Mouse (Mus musculus) heart, postnatal 0 days (tissue): ENCODE measurements around the gene Syt1. TPM values are rescaled to one million over a fixed set of nuclear protein-coding genes. Genes with fewer than 3 reads are reported as not detected.

Experiments
- ATAC-seq: fragments of 200-750 bp; cut with Nextera tagmentation; 2 replicates; pipeline ENCODE4 v1.8.0; 2017; ENCODE audit warnings: low read depth, moderate number of reproducible peaks, moderate library complexity; ENCODE audit not compliant: insufficient read depth
- DNase-seq: peaks from one replicate; pipeline ENCODE4 v3.0.0-alpha.2; 2016; ENCODE audit warnings: low spot score
- H3K27ac ChIP-seq: fragments of 300-500 bp; sonication (generic); 2 replicates; pipeline ENCODE4 v1.5.1; 2014; ENCODE audit warnings: low read depth, mild to moderate bottlenecking
- H3K27me3 ChIP-seq: fragments of 300-500 bp; sonication (generic); 2 replicates; pipeline ENCODE4 v1.6.1; 2014; ENCODE audit warnings: low read length, mixed read lengths; ENCODE audit not compliant: control insufficient read depth, insufficient read depth
- H3K36me3 ChIP-seq: fragments of 300-500 bp; sonication (generic); replicated peaks from 2 replicates; pipeline ENCODE4 v1.6.1; 2014; ENCODE audit warnings: low read length, mixed read lengths; ENCODE audit not compliant: control insufficient read depth, insufficient read depth
- H3K4me1 ChIP-seq: fragments of 300-500 bp; sonication (generic); 2 replicates; pipeline ENCODE4 v1.6.1; 2014; ENCODE audit warnings: antibody characterized with exemption; ENCODE audit not compliant: control insufficient read depth, insufficient read depth
- H3K4me2 ChIP-seq: fragments of 300-500 bp; sonication (generic); 2 replicates; pipeline ENCODE4 v1.6.1; 2014; ENCODE audit warnings: low read depth, mild to moderate bottlenecking, low read length, moderate library complexity
- H3K4me3 ChIP-seq: fragments of 300-500 bp; sonication (generic); 2 replicates; pipeline ENCODE4 v1.5.1; 2014; ENCODE audit warnings: low read depth, low read length
- H3K9ac ChIP-seq: fragments of 300-500 bp; sonication (generic); replicated peaks from 2 replicates; pipeline ENCODE4 v1.6.1; 2014; ENCODE audit warnings: low read depth, low read length, mixed read lengths
- H3K9me3 ChIP-seq: fragments of 300-500 bp; sonication (generic); replicated peaks from 2 replicates; pipeline ENCODE4 v1.6.1; 2016; ENCODE audit warnings: low read length; ENCODE audit not compliant: control insufficient read depth
- CTCF ChIP-seq: IDR thresholded peaks from 2 replicates; pipeline ENCODE4 v1.5.1; 2016; ENCODE audit warnings: antibody characterized with exemption, control low read depth, low read depth
- EP300 ChIP-seq: IDR thresholded peaks from 2 replicates; pipeline ENCODE4 v1.6.1; 2016; ENCODE audit warnings: antibody characterized with exemption, low read depth
- WGBS: fragments of 180-500 bp; shearing (Covaris S2); extraction: QIAGEN DNeasy Blood & Tissue Kit; methylation state at CpG from one replicate; pipeline ENCODE4 v1.1.7; 2014; 5-methylcytosine and 5-hydroxymethylcytosine counted together
- polyA plus RNA-seq: library from polyadenylated mRNA; unstranded; fragments of >200 nt; fragmentation: Nextera tagmentation; extraction: Ambion mirVana; gene quantifications from 2 replicates; pipeline ENCODE4 v1.2.1, GENCODE M21; 2015
- total RNA-seq: library from RNA; depleted of rRNA; stranded (reverse); fragments of >200 nt; gene quantifications from 2 replicates; pipeline ENCODE4 v1.2.3, GENCODE M21; 2014; ENCODE audit warnings: low replicate concordance

Gene Syt1
- total and polyA plus RNA-seq, 2 experiments from 2014 or later, result 0.08 TPM; not detected in 1

- H3K27ac ChIP-seq, result no peak overlapping the region
- ATAC-seq, result no peak
- no peaks in the 10 kb centered on the region for H3K36me3 ChIP-seq
- TF ChIP-seq EP300, result no peak
- no peaks in the 10 kb centered on the region for H3K4me1 ChIP-seq
- H3K27me3 ChIP-seq, result no peaks in the 10 kb centered on the region
- 55% methylated on average over 4 of the region's 4 CpGs for WGBS
- H3K9me3 ChIP-seq, result no peaks in the 10 kb centered on the region
- H3K4me3 ChIP-seq, result no peak overlapping the region
- H3K9ac ChIP-seq, result no peak overlapping the region
- no peak overlapping the region for H3K4me2 ChIP-seq
- no peak for DNase-seq
Measured at GRCm38 (mm10) chr10:108579396-108579795, 431.4 kb downstream of the Syt1 start.

- Histone ChIP-seq H3K27me3 (no peaks in the 10 kb centered on the region), H3K9ac (no peak overlapping the region), H3K36me3 (no peaks in the 10 kb centered on the region), H3K9me3 (no peaks in the 10 kb centered on the region), H3K4me1 (no peaks in the 10 kb centered on the region), H3K4me2 (no peak overlapping the region), H3K27ac (no peak overlapping the region), H3K4me3 (no peak overlapping the region)
- DNase-seq (no peak), ATAC-seq (no peak)
- TF ChIP-seq CTCF (no peak), EP300 (no peak)
Measured at GRCm38 (mm10) chr10:108577611-108578010, 433.2 kb downstream of the Syt1 start.

GRCm38 (mm10) chr10:108572764-108573163, 438.0 kb downstream of the Syt1 start:
- no peak for ATAC-seq
- Histone ChIP-seq H3K4me1 (peaks cover 12% of the 10 kb centered on the region; the same call in 1 of the 2 replicates), H3K9ac (no peak overlapping the region), H3K4me3 (no peak overlapping the region), H3K27me3 (no peaks in the 10 kb centered on the region), H3K4me2 (no peak overlapping the region), H3K36me3 (no peaks in the 10 kb centered on the region), H3K27ac (no peak overlapping the region), H3K9me3 (no peaks in the 10 kb centered on the region)
- no peak for DNase-seq
- no peak for TF ChIP-seq EP300
- TF ChIP-seq CTCF, result no peak
- WGBS, result 64% methylated on average over 4 of the region's 4 CpGs

GRCm38 (mm10) chr10:108571104-108571503, 439.7 kb downstream of the Syt1 start:
- Histone ChIP-seq H3K36me3 (no peaks in the 10 kb centered on the region), H3K27me3 (no peaks in the 10 kb centered on the region), H3K27ac (no peak overlapping the region), H3K4me2 (no peak overlapping the region), H3K4me1 (peaks cover 12% of the 10 kb centered on the region; the same call in 1 of the 2 replicates), H3K9me3 (no peaks in the 10 kb centered on the region), H3K9ac (no peak overlapping the region), H3K4me3 (no peak overlapping the region)
- TF ChIP-seq EP300 (no peak), CTCF (no peak)
- 88% methylated on average over 5 of the region's 5 CpGs for WGBS
- ATAC-seq, result no peak
- no peak for DNase-seq

GRCm38 (mm10) chr10:108569568-108570139, 441.1 kb downstream of the Syt1 start:
- ATAC-seq (no peak), DNase-seq (no peak)
- H3K27me3 ChIP-seq, result no peaks in the 10 kb centered on the region
- H3K9ac ChIP-seq, result no peak overlapping the region
- no peak overlapping the region for H3K4me3 ChIP-seq
- H3K4me1 ChIP-seq, result peaks cover 12% of the 10 kb centered on the region; the same call in 1 of the 2 replicates
- H3K4me2 ChIP-seq, result no peak overlapping the region
- WGBS, result 76% methylated on average over 6 of the region's 6 CpGs
- TF ChIP-seq CTCF (no peak), EP300 (no peak)
- H3K36me3 ChIP-seq, result no peaks in the 10 kb centered on the region
- no peaks in the 10 kb centered on the region for H3K9me3 ChIP-seq
- no peak overlapping the region for H3K27ac ChIP-seq

- Histone ChIP-seq H3K27me3 (no peaks in the 10 kb centered on the region), H3K36me3 (no peaks in the 10 kb centered on the region), H3K27ac (no peak overlapping the region), H3K4me2 (no peak overlapping the region), H3K9ac (no peak overlapping the region), H3K4me3 (no peak overlapping the region), H3K4me1 (peaks cover 12% of the 10 kb centered on the region; the same call in 1 of the 2 replicates), H3K9me3 (no peaks in the 10 kb centered on the region)
- 65% methylated on average over 6 of the region's 6 CpGs for WGBS
- no peak for ATAC-seq
- DNase-seq, result no peak
- TF ChIP-seq CTCF (no peak), EP300 (no peak)
Measured at GRCm38 (mm10) chr10:108568925-108569324, 441.9 kb downstream of the Syt1 start.
